Mouse (Mus musculus) embryonic facial prominence, embryonic 13.5 days (tissue): ENCODE data around the gene Myof. TPM values are rescaled to one million over a fixed set of nuclear protein-coding genes. Genes with fewer than 3 reads are reported as not detected.

Experiments used
- ATAC-seq: fragments of 200-750 bp; cut with Nextera tagmentation; 2 replicates; pipeline ENCODE4 v1.8.0; 2017; ENCODE audit warnings: low read depth; ENCODE audit not compliant: insufficient number of reproducible peaks, insufficient read depth, low FRiP score, low TSS enrichment
- H3K27ac ChIP-seq: fragments of 300-500 bp; sonication (generic); 2 replicates; pipeline ENCODE4 v1.5.1; 2015; ENCODE audit warnings: moderate library complexity, mild to moderate bottlenecking, inconsistent platforms
- H3K27me3 ChIP-seq: fragments of 300-500 bp; sonication (generic); 2 replicates; pipeline ENCODE4 v1.6.1; 2015; ENCODE audit warnings: mild to moderate bottlenecking, inconsistent platforms
- H3K36me3 ChIP-seq: fragments of 300-500 bp; sonication (generic); 2 replicates; pipeline ENCODE4 v1.6.1; 2015; ENCODE audit warnings: mild to moderate bottlenecking, inconsistent platforms
- H3K4me1 ChIP-seq: fragments of 300-500 bp; sonication (generic); 2 replicates; pipeline ENCODE4 v1.6.1; 2015; ENCODE audit warnings: inconsistent platforms
- H3K4me2 ChIP-seq: fragments of 300-500 bp; sonication (generic); 2 replicates; pipeline ENCODE4 v1.6.1; 2015; ENCODE audit warnings: moderate library complexity, mild to moderate bottlenecking, inconsistent platforms
- H3K4me3 ChIP-seq: fragments of 300-500 bp; sonication (generic); 2 replicates; pipeline ENCODE4 v1.5.1; 2015; ENCODE audit warnings: mild to moderate bottlenecking, inconsistent platforms
- H3K9ac ChIP-seq: fragments of 300-500 bp; sonication (generic); 2 replicates; pipeline ENCODE4 v1.6.1; 2015; ENCODE audit warnings: mild to moderate bottlenecking, inconsistent platforms
- H3K9me3 ChIP-seq: fragments of 300-500 bp; sonication (generic); 2 replicates; pipeline ENCODE4 v1.6.1; 2016; ENCODE audit warnings: inconsistent platforms
- WGBS: fragments of 180-500 bp; shearing (Covaris S2); methylation state at CpG from one replicate; pipeline ENCODE4 v1.1.7; 2015; ENCODE audit warnings: mixed read lengths; 5-methylcytosine and 5-hydroxymethylcytosine counted together
- polyA plus RNA-seq: library from polyadenylated mRNA; unstranded; fragments of >200 nt; fragmentation: Nextera tagmentation; extraction: Ambion mirVana; gene quantifications from 2 replicates; pipeline ENCODE4 v1.2.1, GENCODE M21; 2015

Gene Myof
- polyA plus RNA-seq, 1 experiment from 2014 or later = 12.2 TPM

DNA sequence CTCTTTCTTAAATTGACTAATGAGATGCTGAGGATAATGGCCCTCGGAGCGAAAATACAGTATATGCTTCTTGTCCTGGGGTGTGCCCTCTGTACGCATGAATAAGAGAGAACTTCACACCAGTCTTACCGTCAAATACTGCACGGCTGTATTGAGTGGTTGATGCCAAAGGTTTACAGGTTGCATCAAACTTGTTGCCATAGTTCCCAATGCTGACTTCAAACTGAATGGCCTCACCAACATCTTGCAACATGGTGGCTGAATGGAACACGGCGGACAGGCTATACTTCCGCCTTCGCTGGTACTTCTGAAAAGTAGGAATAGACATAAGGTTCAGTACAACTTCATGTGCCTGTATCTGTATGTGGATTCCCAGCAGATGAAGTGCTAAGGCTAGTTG lies 82.6 kb downstream of the Myof start:
- H3K4me1 ChIP-seq = no peaks in the 10 kb centered on the region
- no peak overlapping the region for H3K9ac ChIP-seq
- H3K4me2 ChIP-seq = no peak overlapping the region
- H3K36me3 ChIP-seq = 0 out of 2 replicates have a peak, but pooled peaks cover 4% of the 10 kb centered on the region
- WGBS = 94% methylated on average over 9 of the region's 9 CpGs
- H3K27ac ChIP-seq = no peak overlapping the region
- ATAC-seq = no peak
- no peak overlapping the region for H3K4me3 ChIP-seq
- H3K27me3 ChIP-seq = no peaks in the 10 kb centered on the region
- no peaks in the 10 kb centered on the region for H3K9me3 ChIP-seq

DNA sequence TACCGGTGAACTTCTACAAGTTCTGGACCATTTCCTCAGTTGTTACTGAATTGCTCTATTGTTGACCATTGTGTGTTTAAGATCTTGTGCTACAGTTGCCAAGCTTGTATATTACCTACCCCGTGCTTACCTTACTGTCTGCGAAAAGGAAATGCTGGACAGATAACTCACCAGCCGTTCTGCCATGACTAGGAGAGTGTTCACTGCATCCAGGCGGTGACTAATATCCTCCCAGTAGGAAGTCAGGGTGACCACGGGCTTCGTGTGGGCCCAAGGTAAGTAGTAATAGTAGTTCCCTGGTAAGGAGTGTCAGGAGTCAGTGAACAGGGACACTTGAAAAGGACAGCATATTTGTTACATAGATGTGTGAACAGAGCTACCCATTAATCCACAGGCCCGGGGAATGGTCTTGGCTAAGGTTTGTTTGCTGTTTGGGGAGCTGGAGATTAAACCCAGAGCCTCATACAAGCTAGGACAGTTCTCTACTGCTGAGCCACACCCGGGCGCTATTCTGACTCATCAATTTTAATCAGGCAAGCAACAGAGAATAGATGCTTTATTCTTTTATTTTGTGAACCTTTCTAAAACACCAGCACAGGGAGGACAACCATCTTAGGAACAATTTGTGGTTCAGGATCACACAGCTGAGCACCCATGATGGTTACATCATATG lies 83.7 kb downstream of the Myof start:
- Histone ChIP-seq H3K4me1 (no peaks in the 10 kb centered on the region), H3K27ac (no peak overlapping the region), H3K36me3 (0 out of 2 replicates have a peak, but pooled peaks cover 4% of the 10 kb centered on the region), H3K27me3 (no peaks in the 10 kb centered on the region; the same call in none of the 2 replicates), H3K9me3 (no peaks in the 10 kb centered on the region), H3K4me2 (no peak overlapping the region), H3K4me3 (no peak overlapping the region), H3K9ac (no peak overlapping the region)
- ATAC-seq = no peak
- WGBS = 86% methylated on average over 10 of the region's 10 CpGs

DNA sequence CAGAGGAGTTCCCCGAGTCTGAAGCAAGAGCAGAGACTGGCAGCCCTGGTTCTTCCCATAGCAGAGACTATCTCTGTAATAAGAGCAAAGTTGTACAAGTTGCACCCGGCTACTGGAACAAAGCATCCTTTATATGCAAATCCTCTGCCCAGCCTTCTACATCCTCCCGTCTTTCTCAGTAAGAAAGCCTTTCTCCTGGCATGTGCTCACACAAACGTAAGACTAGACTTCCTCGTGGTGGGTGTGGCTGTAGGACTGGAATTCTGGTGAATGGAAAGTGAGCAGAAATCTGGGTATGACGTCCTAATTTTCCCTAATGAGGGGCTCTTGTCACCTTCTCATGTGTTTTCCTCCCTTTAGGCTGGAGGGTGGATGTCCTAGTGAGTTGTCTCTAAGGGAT lies 84.3 kb downstream of the Myof start:
- 30% methylated on average over 6 of the region's 6 CpGs for WGBS
- no peak for ATAC-seq
- Histone ChIP-seq H3K36me3 (0 out of 2 replicates have a peak, but pooled peaks cover 4% of the 10 kb centered on the region), H3K27me3 (no peaks in the 10 kb centered on the region; the same call in none of the 2 replicates), H3K27ac (no peak overlapping the region), H3K4me3 (no peak overlapping the region), H3K9ac (no peak overlapping the region), H3K9me3 (no peaks in the 10 kb centered on the region), H3K4me2 (no peak overlapping the region), H3K4me1 (no peaks in the 10 kb centered on the region)

DNA sequence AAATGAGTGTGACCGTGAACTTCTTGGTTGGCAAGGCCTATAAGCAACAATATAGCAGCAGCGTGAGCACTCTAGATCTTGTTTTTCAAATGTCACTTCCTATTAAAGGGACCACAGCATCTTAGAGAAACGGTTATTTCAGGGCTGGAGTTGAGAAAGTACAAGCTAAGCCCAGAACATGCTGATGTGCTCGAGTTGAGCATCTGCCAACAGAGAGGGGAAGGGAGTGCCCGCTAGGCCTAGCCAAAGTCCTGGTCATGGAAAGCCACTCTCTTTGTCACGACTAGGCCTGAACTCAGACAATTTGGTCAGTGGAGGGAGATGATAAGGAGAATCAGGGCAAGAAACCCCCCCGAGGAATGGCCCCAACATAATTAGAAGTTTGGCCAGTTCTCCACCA lies 86.1 kb downstream of the Myof start:
- 83% methylated on average over 7 of the region's 7 CpGs for WGBS

DNA sequence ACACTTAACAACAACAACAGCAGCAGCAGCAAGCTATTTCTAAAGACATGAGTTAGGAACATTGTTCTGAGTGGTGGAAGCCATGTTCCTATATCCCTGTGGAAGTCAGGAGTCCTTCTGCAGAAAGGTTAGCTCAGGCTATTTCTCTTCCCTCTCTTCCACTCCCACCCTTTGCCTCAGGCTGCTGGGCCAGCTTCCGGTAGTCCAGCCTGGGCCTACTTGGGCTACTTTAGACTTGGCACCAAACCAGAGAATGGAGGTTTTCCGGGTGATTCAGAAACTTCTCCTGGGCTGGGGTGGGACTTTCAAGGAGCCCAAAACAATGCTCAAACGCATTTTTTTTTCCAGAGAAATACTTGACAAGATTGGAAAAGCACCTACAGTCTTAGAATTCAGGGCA lies 87.4 kb downstream of the Myof start:
- no peaks in the 10 kb centered on the region; the same call in none of the 2 replicates for H3K27me3 ChIP-seq
- H3K9me3 ChIP-seq = no peaks in the 10 kb centered on the region
- 0 out of 2 replicates have a peak, but pooled peaks cover 8% of the 10 kb centered on the region for H3K36me3 ChIP-seq
- ATAC-seq = no peak
- H3K4me1 ChIP-seq = no peaks in the 10 kb centered on the region
- H3K4me3 ChIP-seq = no peak overlapping the region
- 76% methylated on average over 3 of the region's 3 CpGs for WGBS
- H3K27ac ChIP-seq = no peak overlapping the region
- no peak overlapping the region for H3K4me2 ChIP-seq
- no peak overlapping the region for H3K9ac ChIP-seq

More for the DNA sequence above, 86.1 kb downstream of the Myof start:
- H3K27me3 ChIP-seq = no peaks in the 10 kb centered on the region; the same call in none of the 2 replicates
- ATAC-seq = no peak
- H3K4me2 ChIP-seq = no peak overlapping the region
- no peak overlapping the region for H3K4me3 ChIP-seq
- H3K9me3 ChIP-seq = no peaks in the 10 kb centered on the region
- H3K4me1 ChIP-seq = no peaks in the 10 kb centered on the region
- H3K27ac ChIP-seq = no peak overlapping the region
- H3K36me3 ChIP-seq = 0 out of 2 replicates have a peak, but pooled peaks cover 8% of the 10 kb centered on the region
- no peak overlapping the region for H3K9ac ChIP-seq

DNA sequence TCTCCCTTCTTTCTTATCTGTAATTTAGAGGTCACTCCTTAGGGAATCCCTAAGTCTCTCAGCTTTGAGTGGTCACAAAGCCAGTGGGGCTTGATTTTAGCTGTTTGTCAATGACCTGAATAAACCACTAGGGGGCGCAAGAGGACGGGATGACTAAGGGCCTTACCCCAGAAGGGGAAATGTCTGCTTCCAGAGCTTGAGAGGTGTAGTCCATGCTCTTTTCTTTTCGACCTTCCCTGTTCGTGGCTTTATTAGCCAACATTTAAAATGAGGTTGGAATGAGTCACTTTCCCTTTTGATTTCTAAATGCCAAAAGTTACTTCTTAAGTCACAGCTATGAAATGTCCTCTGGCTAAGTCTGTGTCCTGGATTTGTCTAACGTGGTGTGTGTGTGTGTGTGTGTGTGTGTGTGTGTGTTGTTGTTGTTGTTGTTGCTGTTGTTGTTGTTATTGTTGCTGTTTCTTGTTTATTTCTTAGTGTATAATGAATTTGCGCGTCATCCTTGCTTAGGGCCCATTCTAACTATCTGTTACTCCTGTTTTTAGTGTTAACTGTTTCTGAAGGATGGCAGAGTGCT lies 87.9 kb downstream of the Myof start:
- H3K36me3 ChIP-seq = 0 out of 2 replicates have a peak, but pooled peaks cover 8% of the 10 kb centered on the region
- 39% methylated on average over 7 of the region's 7 CpGs for WGBS
- no peak overlapping the region for H3K27ac ChIP-seq
- no peak overlapping the region for H3K4me3 ChIP-seq
- no peak overlapping the region for H3K4me2 ChIP-seq
- H3K9me3 ChIP-seq = no peaks in the 10 kb centered on the region
- ATAC-seq = 0 out of 2 replicates have a peak, but pooled peaks have one; percentile 56
- no peaks in the 10 kb centered on the region; the same call in none of the 2 replicates for H3K27me3 ChIP-seq
- no peaks in the 10 kb centered on the region for H3K4me1 ChIP-seq
- H3K9ac ChIP-seq = no peak overlapping the region

DNA sequence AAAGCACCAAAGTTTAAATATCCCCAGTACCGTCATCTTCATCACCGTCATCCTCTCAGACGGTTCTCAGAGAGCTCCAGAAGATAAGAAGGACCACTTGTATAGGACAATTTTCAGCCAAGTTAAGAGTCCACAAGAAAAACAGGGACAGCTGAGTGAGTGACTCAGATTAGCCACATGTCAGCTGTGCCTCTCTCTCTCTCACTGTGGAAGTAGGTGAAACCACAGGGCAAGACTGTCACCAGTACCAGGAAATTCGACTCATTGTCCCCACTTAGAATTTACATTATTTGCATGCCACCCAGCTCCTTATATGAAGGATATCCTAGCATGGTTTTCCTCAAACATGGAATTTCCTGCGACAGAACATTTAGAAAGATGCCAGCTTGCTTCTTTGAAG lies 88.6 kb downstream of the Myof start:
- ATAC-seq = no peak

GRCm38 (mm10) chr19:37954236-37954635 lies 89.1 kb downstream of the Myof start:
- Histone ChIP-seq H3K9me3 (no peaks in the 10 kb centered on the region), H3K4me2 (no peak overlapping the region), H3K9ac (no peak overlapping the region), H3K27me3 (no peaks in the 10 kb centered on the region; the same call in none of the 2 replicates), H3K4me3 (no peak overlapping the region), H3K4me1 (no peaks in the 10 kb centered on the region), H3K36me3 (0 out of 2 replicates have a peak, but pooled peaks cover 8% of the 10 kb centered on the region), H3K27ac (no peak overlapping the region)
- 85% methylated on average over 8 of the region's 8 CpGs for WGBS
- no peak for ATAC-seq

More for the DNA sequence above, 88.6 kb downstream of the Myof start:
- H3K9ac ChIP-seq = no peak overlapping the region
- H3K36me3 ChIP-seq = 0 out of 2 replicates have a peak, but pooled peaks cover 8% of the 10 kb centered on the region
- 75% methylated on average over 5 of the region's 5 CpGs for WGBS
- H3K9me3 ChIP-seq = no peaks in the 10 kb centered on the region
- H3K4me1 ChIP-seq = no peaks in the 10 kb centered on the region
- H3K4me3 ChIP-seq = no peak overlapping the region
- H3K27me3 ChIP-seq = no peaks in the 10 kb centered on the region; the same call in none of the 2 replicates
- no peak overlapping the region for H3K27ac ChIP-seq
- H3K4me2 ChIP-seq = no peak overlapping the region

- ATAC-seq = no peak
- WGBS = 32% methylated on average over 4 of the region's 4 CpGs
- no peaks in the 10 kb centered on the region for H3K4me1 ChIP-seq
- H3K27me3 ChIP-seq = no peaks in the 10 kb centered on the region
- H3K4me3 ChIP-seq = no peak overlapping the region
- no peak overlapping the region; the same call in 1 of the 2 replicates for H3K27ac ChIP-seq
- no peak overlapping the region for H3K4me2 ChIP-seq
- H3K36me3 ChIP-seq = peaks cover 5% of the 10 kb centered on the region
- no peak overlapping the region for H3K9ac ChIP-seq
- H3K9me3 ChIP-seq = no peaks in the 10 kb centered on the region
Measured at GRCm38 (mm10) chr19:37946696-37947095, 96.7 kb downstream of the Myof start.

DNA sequence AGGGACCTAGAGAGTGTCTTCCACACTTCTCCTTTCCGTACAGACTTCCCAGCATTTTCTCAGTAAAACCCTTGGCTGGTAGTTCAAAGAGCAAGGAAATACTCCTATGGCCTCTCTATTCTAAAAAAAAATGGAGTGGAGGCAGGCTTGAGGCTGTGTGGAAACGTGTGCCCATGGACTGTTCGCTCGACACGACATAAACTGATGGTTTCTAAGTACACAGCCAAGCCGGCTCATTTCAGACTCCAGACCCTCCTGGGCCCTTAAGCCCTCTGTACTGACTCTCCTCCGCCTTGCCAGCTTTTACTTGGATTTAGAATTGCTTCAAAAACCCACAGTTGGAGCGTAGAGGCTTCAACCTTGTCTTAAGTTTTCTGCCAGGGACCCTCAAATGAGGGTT lies 97.3 kb downstream of the Myof start:
- Histone ChIP-seq H3K9me3 (no peaks in the 10 kb centered on the region), H3K27me3 (no peaks in the 10 kb centered on the region), H3K36me3 (peaks cover 9% of the 10 kb centered on the region), H3K4me1 (no peaks in the 10 kb centered on the region), H3K4me3 (no peak overlapping the region), H3K4me2 (no peak overlapping the region), H3K27ac (no peak overlapping the region), H3K9ac (no peak overlapping the region)
- ATAC-seq = no peak
- 75% methylated on average over 8 of the region's 8 CpGs for WGBS

DNA sequence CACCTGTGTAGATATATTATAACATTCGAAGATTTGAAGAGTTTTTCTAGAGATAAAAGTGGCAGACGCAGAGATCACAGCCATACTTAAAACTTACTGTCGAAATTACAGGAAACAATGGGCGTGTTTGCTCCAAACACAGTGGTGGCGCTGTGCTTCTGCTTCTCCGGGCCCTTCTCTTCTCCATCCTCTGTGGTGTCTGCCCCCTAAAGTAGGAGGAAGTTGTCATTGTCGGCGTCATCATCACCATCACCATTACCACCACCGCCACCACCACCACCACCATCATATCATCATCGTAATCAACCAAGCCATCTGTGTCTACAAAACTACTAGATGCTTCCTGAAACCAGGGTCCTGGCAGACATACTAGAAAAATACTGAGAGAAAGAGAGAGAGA lies 104.2 kb downstream of the Myof start:
- H3K9me3 ChIP-seq = no peaks in the 10 kb centered on the region
- WGBS = 84% methylated on average over 10 of the region's 10 CpGs
- no peak for ATAC-seq
- H3K27ac ChIP-seq = no peak overlapping the region
- no peaks in the 10 kb centered on the region for H3K27me3 ChIP-seq
- H3K4me1 ChIP-seq = no peaks in the 10 kb centered on the region
- H3K36me3 ChIP-seq = peaks cover 22% of the 10 kb centered on the region
- H3K9ac ChIP-seq = no peak overlapping the region
- no peak overlapping the region for H3K4me2 ChIP-seq
- no peak overlapping the region for H3K4me3 ChIP-seq

GRCm38 (mm10) chr19:37937092-37937491 lies 106.3 kb downstream of the Myof start:
- no peak overlapping the region for H3K27ac ChIP-seq
- no peaks in the 10 kb centered on the region for H3K4me1 ChIP-seq
- H3K9ac ChIP-seq = no peak overlapping the region
- no peak overlapping the region for H3K4me2 ChIP-seq
- H3K4me3 ChIP-seq = no peak overlapping the region
- no peaks in the 10 kb centered on the region for H3K27me3 ChIP-seq
- H3K9me3 ChIP-seq = no peaks in the 10 kb centered on the region
- no peak for ATAC-seq
- H3K36me3 ChIP-seq = peaks cover 22% of the 10 kb centered on the region
